Mouse (Mus musculus): Measurements from ENCODE around the gene Teddm2. TPM values are rescaled to one million over a fixed set of nuclear protein-coding genes. Genes with fewer than 3 reads are reported as not detected.

The Teddm2 gene
- polyA plus RNA-seq (2016; fragmentation: Nextera tagmentation; extraction: Ambion mirVana), result 0.15 and 0.31 TPM in 2 replicates

DNA sequence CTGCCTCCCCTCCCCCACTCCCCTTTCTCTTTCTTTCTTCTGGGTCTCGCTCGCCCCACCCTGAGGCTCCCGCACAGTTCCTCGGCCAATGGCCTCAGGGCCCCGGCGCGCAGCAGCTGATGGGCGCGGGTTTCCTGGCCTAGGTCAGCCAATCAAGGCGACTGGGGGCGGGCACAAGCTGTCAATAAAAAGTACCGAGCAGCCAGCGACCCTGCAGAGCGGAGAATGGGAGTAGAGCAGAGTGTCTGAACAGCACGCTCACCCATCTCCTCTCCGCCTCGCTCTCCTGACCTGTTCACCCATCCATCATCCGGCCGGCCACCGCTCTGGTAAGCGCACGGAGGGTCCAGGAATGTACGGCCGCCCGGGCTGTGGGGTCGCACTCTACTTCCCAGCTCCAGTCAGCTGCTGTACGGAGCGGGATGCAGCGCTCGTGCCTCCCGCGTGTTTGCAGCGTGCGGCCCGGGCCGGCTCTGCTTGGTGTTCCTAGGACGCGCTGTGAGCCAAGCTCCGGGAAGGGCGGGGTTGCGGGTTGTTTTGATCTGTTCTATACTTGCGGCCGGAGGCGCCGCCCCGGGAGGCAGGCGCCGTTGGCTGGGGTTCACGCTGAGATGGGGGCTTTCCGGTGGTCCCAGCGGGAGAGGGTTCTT, at the start of gene Teddm2, which contains the start of gene Glul:
TSS of gene Teddm2 (minus strand) at position 498 of the 650 bp plus-strand sequence.
TSS of gene Glul (plus strand) at position 214 of the 650 bp plus-strand sequence.
- peak within 1 kb of the TSS; percentile 80 for H3K4me3 ChIP-seq
- peaks cover 17% of the 10 kb centered on the region for H3K4me1 ChIP-seq (replicated peaks)
- H3K9me3 ChIP-seq (replicated peaks), result no peaks in the 10 kb centered on the region
- peak; percentile 96 for ATAC-seq (ENCODE audit: insufficient number of reproducible peaks, low FRiP score)
- peak within 1 kb of the TSS; percentile 87 for H3K9ac ChIP-seq
- H3K4me2 ChIP-seq, result peak within 1 kb of the TSS; percentile 84
- no peaks in the 10 kb centered on the region for H3K27me3 ChIP-seq (replicated peaks)
- H3K36me3 ChIP-seq, result peaks cover 22% of the 10 kb centered on the region
- peak within 1 kb of the TSS; percentile 94 for H3K27ac ChIP-seq (ENCODE audit: poor library complexity, severe bottlenecking)
- 0% methylated on average over 51 of the region's 51 CpGs for WGBS

DNA sequence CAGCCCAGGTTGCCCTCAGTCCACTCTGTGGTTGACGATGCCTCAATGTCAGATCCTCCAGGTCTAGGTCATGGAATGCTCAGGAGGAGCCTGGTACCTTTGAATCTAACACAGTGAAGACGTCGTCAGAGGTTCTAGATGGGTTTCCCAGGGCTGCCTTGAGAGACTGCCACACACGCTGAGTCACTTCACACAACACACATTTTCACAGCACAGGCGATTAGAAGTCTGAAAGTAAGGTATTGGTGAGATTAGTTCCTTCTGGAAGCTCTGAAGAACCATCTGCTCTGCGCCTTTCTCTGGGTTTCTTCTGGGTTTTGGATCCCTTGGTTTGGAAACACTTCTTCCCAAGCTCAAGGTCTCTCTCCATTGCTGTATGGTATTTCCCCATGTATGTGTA, 47.8 kb upstream of the Teddm2 start:
- H3K27me3 ChIP-seq (replicated peaks), result no peaks in the 10 kb centered on the region
- WGBS, result 82% methylated on average over 6 of the region's 6 CpGs
- no peak for ATAC-seq (ENCODE audit: insufficient number of reproducible peaks, low FRiP score)

GRCm38 (mm10) chr1:153946971-153947370, 46.9 kb upstream of the Teddm2 start:
- H3K27ac ChIP-seq (ENCODE audit: poor library complexity, severe bottlenecking), result no peak overlapping the region
- H3K4me3 ChIP-seq, result no peak overlapping the region
- no peaks in the 10 kb centered on the region for H3K9me3 ChIP-seq (replicated peaks)
- H3K27me3 ChIP-seq (replicated peaks), result no peaks in the 10 kb centered on the region
- ATAC-seq (ENCODE audit: insufficient number of reproducible peaks, low FRiP score), result no peak
- 56% methylated on average over 7 of the region's 7 CpGs for WGBS
- H3K9ac ChIP-seq, result no peak overlapping the region
- no peaks in the 10 kb centered on the region for H3K4me1 ChIP-seq (replicated peaks)
- no peaks in the 10 kb centered on the region for H3K36me3 ChIP-seq
- H3K4me2 ChIP-seq, result no peak overlapping the region

More for the DNA sequence above, 47.8 kb upstream of the Teddm2 start:
- no peak overlapping the region for H3K27ac ChIP-seq (ENCODE audit: poor library complexity, severe bottlenecking)
- no peak overlapping the region for H3K4me3 ChIP-seq
- no peaks in the 10 kb centered on the region for H3K9me3 ChIP-seq (replicated peaks)
- H3K36me3 ChIP-seq, result no peaks in the 10 kb centered on the region
- no peaks in the 10 kb centered on the region for H3K4me1 ChIP-seq (replicated peaks)
- no peak overlapping the region for H3K9ac ChIP-seq
- no peak overlapping the region for H3K4me2 ChIP-seq

- H3K9me3 ChIP-seq (replicated peaks), result no peaks in the 10 kb centered on the region
- no peak overlapping the region for H3K4me2 ChIP-seq
- WGBS, result 72% methylated on average over 5 of the region's 5 CpGs
- no peak overlapping the region for H3K27ac ChIP-seq (ENCODE audit: poor library complexity, severe bottlenecking)
- no peaks in the 10 kb centered on the region for H3K36me3 ChIP-seq
- H3K27me3 ChIP-seq (replicated peaks), result no peaks in the 10 kb centered on the region
- no peaks in the 10 kb centered on the region for H3K4me1 ChIP-seq (replicated peaks)
- no peak overlapping the region for H3K9ac ChIP-seq
- H3K4me3 ChIP-seq, result no peak overlapping the region
- no peak for ATAC-seq (ENCODE audit: insufficient number of reproducible peaks, low FRiP score)
Measured at GRCm38 (mm10) chr1:153945181-153945580, 45.2 kb upstream of the Teddm2 start.

GRCm38 (mm10) chr1:153940986-153941385, 41.0 kb upstream of the Teddm2 start:
- no peaks in the 10 kb centered on the region for H3K36me3 ChIP-seq
- 77% methylated on average over 2 of the region's 2 CpGs for WGBS
- ATAC-seq (ENCODE audit: insufficient number of reproducible peaks, low FRiP score), result no peak

GRCm38 (mm10) chr1:153937025-153937424, 37.0 kb upstream of the Teddm2 start:
- no peaks in the 10 kb centered on the region for H3K36me3 ChIP-seq
- no peak for ATAC-seq (ENCODE audit: insufficient number of reproducible peaks, low FRiP score)
- 96% methylated on average over 2 of the region's 2 CpGs for WGBS
- H3K9ac ChIP-seq, result no peak overlapping the region
- no peak overlapping the region for H3K4me3 ChIP-seq
- no peaks in the 10 kb centered on the region for H3K4me1 ChIP-seq (replicated peaks)
- no peaks in the 10 kb centered on the region for H3K27me3 ChIP-seq (replicated peaks)
- H3K27ac ChIP-seq (ENCODE audit: poor library complexity, severe bottlenecking), result no peak overlapping the region
- H3K9me3 ChIP-seq (replicated peaks), result 0 out of 2 replicates have a peak, but pooled peaks cover 3% of the 10 kb centered on the region
- no peak overlapping the region for H3K4me2 ChIP-seq

More at GRCm38 (mm10) chr1:153940986-153941385, 41.0 kb upstream of the Teddm2 start:
- Histone ChIP-seq H3K4me1 (replicated peaks) (no peaks in the 10 kb centered on the region), H3K4me2 (no peak overlapping the region), H3K27ac (ENCODE audit: poor library complexity, severe bottlenecking) (no peak overlapping the region), H3K9me3 (replicated peaks) (no peaks in the 10 kb centered on the region), H3K4me3 (no peak overlapping the region), H3K9ac (no peak overlapping the region), H3K27me3 (replicated peaks) (no peaks in the 10 kb centered on the region)

DNA sequence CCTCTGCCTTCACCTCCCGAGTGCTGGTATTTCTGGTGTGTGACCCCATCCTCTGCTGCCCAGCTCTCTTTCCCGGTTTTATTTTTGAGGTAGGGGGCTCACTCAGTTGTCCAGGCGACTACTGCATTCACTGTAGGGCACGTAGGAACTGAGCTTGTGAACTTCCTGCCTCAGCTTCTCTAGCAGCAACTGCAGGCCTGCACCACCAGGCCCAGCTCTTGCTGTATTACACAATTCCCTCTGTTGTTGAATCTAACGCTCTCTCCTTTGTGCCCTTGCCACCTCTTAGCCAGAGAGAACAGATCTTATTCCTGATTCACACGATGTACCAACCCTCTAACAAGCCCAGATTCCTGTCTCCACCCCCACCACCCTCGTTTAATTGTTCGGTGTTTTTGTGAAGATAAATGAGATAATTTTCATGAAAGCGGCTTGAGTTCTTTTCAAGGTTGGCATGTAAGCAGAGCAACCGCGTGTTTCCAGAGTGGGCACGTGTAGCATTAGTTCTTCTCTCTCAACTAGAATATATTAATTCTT, 35.9 kb upstream of the Teddm2 start:
- 76% methylated on average over 12 of the region's 12 CpGs for WGBS
- Histone ChIP-seq H3K27me3 (replicated peaks) (no peaks in the 10 kb centered on the region), H3K36me3 (no peaks in the 10 kb centered on the region), H3K27ac (ENCODE audit: poor library complexity, severe bottlenecking) (no peak overlapping the region), H3K4me1 (replicated peaks) (no peaks in the 10 kb centered on the region), H3K9me3 (replicated peaks) (0 out of 2 replicates have a peak, but pooled peaks cover 3% of the 10 kb centered on the region), H3K9ac (no peak overlapping the region), H3K4me3 (no peak overlapping the region), H3K4me2 (no peak overlapping the region)
- ATAC-seq (ENCODE audit: insufficient number of reproducible peaks, low FRiP score), result no peak

- Histone ChIP-seq H3K27ac (ENCODE audit: poor library complexity, severe bottlenecking) (no peak overlapping the region), H3K4me3 (no peak overlapping the region), H3K27me3 (replicated peaks) (no peaks in the 10 kb centered on the region), H3K9ac (no peak overlapping the region), H3K4me2 (no peak overlapping the region), H3K36me3 (no peaks in the 10 kb centered on the region), H3K4me1 (replicated peaks) (no peaks in the 10 kb centered on the region), H3K9me3 (replicated peaks) (0 out of 2 replicates have a peak, but pooled peaks cover 3% of the 10 kb centered on the region)
- ATAC-seq (ENCODE audit: insufficient number of reproducible peaks, low FRiP score), result no peak
- WGBS, result 69% methylated on average over 1 of the region's 1 CpGs
Measured at GRCm38 (mm10) chr1:153933772-153934171, 33.7 kb upstream of the Teddm2 start.

GRCm38 (mm10) chr1:153930431-153930830, 30.4 kb upstream of the Teddm2 start:
- Histone ChIP-seq H3K9me3 (replicated peaks) (0 out of 2 replicates have a peak, but pooled peaks cover 6% of the 10 kb centered on the region), H3K36me3 (no peaks in the 10 kb centered on the region), H3K9ac (no peak overlapping the region), H3K27me3 (replicated peaks) (no peaks in the 10 kb centered on the region), H3K4me1 (replicated peaks) (no peaks in the 10 kb centered on the region), H3K27ac (ENCODE audit: poor library complexity, severe bottlenecking) (no peak overlapping the region), H3K4me3 (no peak overlapping the region), H3K4me2 (no peak overlapping the region)
- WGBS, result 83% methylated on average over 2 of the region's 2 CpGs
- ATAC-seq (ENCODE audit: insufficient number of reproducible peaks, low FRiP score), result no peak

DNA sequence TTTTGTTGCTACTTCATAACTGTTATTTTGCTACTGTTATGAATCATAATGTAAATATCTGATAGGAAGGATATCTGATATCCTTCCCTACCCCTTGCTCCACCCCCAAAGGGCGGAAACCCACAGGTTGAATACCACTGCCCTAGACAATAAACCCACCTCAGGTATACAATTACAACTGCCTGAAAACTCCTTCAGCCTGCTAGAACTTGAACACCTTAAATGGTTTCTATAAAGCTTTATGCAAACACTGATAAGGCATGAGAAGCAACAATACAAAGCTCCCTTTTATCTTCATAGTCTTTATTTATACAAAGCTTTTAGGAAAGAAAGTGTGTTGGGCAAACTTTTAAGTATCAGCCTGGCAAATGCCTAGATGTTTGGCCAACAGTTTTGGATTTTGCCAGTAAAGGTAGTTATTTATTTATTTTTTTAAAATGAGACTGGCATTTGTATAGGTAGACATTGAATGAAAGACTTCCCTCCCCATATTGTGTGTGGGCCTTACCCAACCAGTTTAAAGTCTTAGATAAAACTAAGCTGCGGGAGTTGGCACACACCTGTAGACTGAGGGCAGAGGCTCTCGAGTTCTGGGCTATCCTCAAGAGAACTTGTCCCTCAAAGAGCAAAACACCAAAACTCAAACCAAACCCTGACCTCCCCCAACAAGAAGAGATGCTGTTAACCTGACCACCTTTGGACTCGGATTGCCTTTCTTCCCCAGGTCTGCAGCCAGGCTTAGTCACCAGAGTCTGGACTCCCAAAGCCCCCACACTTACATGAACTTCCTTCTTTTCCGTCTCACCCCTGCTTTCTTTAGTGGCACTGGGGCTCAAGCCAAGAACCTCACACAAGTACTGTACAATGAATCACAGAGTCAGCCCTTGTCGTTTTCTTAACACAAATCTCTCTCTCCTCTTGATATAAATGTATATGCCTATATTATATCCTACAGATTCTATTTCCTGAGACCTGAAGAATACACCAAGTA, 24.7 kb upstream of the Teddm2 start:
- no peak overlapping the region for H3K9ac ChIP-seq
- H3K4me1 ChIP-seq (replicated peaks), result peaks cover 13% of the 10 kb centered on the region
- WGBS, result 81% methylated on average over 6 of the region's 6 CpGs
- 0 out of 2 replicates have a peak, but pooled peaks cover 4% of the 10 kb centered on the region for H3K9me3 ChIP-seq (replicated peaks)
- H3K4me3 ChIP-seq, result no peak overlapping the region
- H3K27ac ChIP-seq (ENCODE audit: poor library complexity, severe bottlenecking), result no peak overlapping the region
- ATAC-seq (ENCODE audit: insufficient number of reproducible peaks, low FRiP score), result no peak
- H3K36me3 ChIP-seq, result no peaks in the 10 kb centered on the region
- H3K27me3 ChIP-seq (replicated peaks), result no peaks in the 10 kb centered on the region
- H3K4me2 ChIP-seq, result no peak overlapping the region

Data from heart, embryonic 12.5 days (tissue).